Mouse (Mus musculus) heart, embryonic 12.5 days (tissue): Measurements from ENCODE around the gene Rabggta. TPM values are rescaled to one million over a fixed set of nuclear protein-coding genes. Genes with fewer than 3 reads are reported as not detected.

Source experiments
- ATAC-seq: fragments of 200-750 bp; cut with Nextera tagmentation; 2 replicates; pipeline ENCODE4 v1.8.0; 2017; ENCODE audit warnings: moderate TSS enrichment, moderate library complexity; ENCODE audit not compliant: insufficient number of reproducible peaks, low FRiP score
- H3K27ac ChIP-seq: fragments of 300-500 bp; sonication (generic); 2 replicates; pipeline ENCODE4 v1.5.1; 2016; ENCODE audit warnings: mild to moderate bottlenecking, moderate library complexity; ENCODE audit not compliant: poor library complexity, severe bottlenecking
- H3K27me3 ChIP-seq: fragments of 300-500 bp; sonication (generic); replicated peaks from 2 replicates; pipeline ENCODE4 v1.6.1; 2016; ENCODE audit warnings: mild to moderate bottlenecking, moderate library complexity
- H3K36me3 ChIP-seq: fragments of 300-500 bp; sonication (generic); 2 replicates; pipeline ENCODE4 v1.6.1; 2016; ENCODE audit warnings: mild to moderate bottlenecking, moderate library complexity
- H3K4me1 ChIP-seq: fragments of 300-500 bp; sonication (generic); replicated peaks from 2 replicates; pipeline ENCODE4 v1.6.1; 2016; ENCODE audit warnings: mild to moderate bottlenecking
- H3K4me2 ChIP-seq: fragments of 300-500 bp; sonication (generic); 2 replicates; pipeline ENCODE4 v1.6.1; 2016; ENCODE audit warnings: mild to moderate bottlenecking, moderate library complexity
- H3K4me3 ChIP-seq: fragments of 300-500 bp; sonication (generic); 2 replicates; pipeline ENCODE4 v1.5.1; 2016; ENCODE audit warnings: mild to moderate bottlenecking
- H3K9ac ChIP-seq: fragments of 300-500 bp; sonication (generic); 2 replicates; pipeline ENCODE4 v1.6.1; 2016; ENCODE audit warnings: mild to moderate bottlenecking, moderate library complexity
- H3K9me3 ChIP-seq: fragments of 300-500 bp; sonication (generic); replicated peaks from 2 replicates; pipeline ENCODE4 v1.6.1; 2016; ENCODE audit warnings: mild to moderate bottlenecking, moderate library complexity
- WGBS: fragments of 180-500 bp; shearing (Covaris S2); methylation state at CpG from one replicate; pipeline ENCODE4 v1.1.7; 2016; 5-methylcytosine and 5-hydroxymethylcytosine counted together
- polyA plus RNA-seq: library from polyadenylated mRNA; unstranded; fragments of >200 nt; fragmentation: Nextera tagmentation; extraction: Ambion mirVana; gene quantifications from 2 replicates; pipeline ENCODE4 v1.2.1, GENCODE M21; 2016

Gene Rabggta
- polyA plus RNA-seq, 1 experiment from 2014 or later: 24.4 TPM

DNA sequence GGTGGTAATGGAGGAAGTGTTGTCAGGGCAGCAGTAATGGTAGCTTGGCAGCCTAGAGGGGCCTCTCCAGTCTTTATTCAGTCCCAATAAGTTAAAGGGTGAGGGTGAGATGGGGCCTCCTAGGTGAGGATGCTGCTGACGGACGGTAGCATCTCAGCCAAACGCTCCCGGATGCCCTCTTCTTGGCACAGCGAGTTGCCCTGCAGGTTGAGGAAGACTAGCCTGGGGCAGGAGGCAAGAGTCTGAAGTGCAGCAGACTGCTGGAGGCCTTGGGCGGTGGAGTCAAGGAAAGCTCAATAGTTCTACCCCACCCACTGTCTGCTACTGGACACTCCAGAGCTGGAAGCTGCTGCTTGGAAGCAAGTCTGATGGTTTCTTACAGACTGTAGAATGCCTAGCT, 5.8 kb downstream of the Rabggta start:
- H3K9ac ChIP-seq: no peak overlapping the region
- 95% methylated on average over 6 of the region's 6 CpGs for WGBS
- peaks cover 10% of the 10 kb centered on the region; the same call in 1 of the 2 replicates for H3K4me1 ChIP-seq
- no peaks in the 10 kb centered on the region for H3K9me3 ChIP-seq
- H3K36me3 ChIP-seq: peaks cover 42% of the 10 kb centered on the region
- no peak for ATAC-seq
- no peak overlapping the region for H3K27ac ChIP-seq
- H3K4me3 ChIP-seq: no peak overlapping the region
- H3K27me3 ChIP-seq: peaks cover 35% of the 10 kb centered on the region
- H3K4me2 ChIP-seq: no peak overlapping the region

- Histone ChIP-seq H3K4me1 (peaks cover 10% of the 10 kb centered on the region; the same call in 1 of the 2 replicates), H3K9me3 (no peaks in the 10 kb centered on the region), H3K27me3 (peaks cover 44% of the 10 kb centered on the region), H3K4me2 (no peak overlapping the region), H3K4me3 (no peak overlapping the region), H3K36me3 (peaks cover 37% of the 10 kb centered on the region), H3K9ac (no peak overlapping the region), H3K27ac (no peak overlapping the region)
- WGBS: 37% methylated on average over 6 of the region's 6 CpGs
- no peak for ATAC-seq
These were observed 7.2 kb downstream of the Rabggta start for GRCm38 (mm10) chr14:55714893-55715292.

- peak within 1 kb of the TSS; percentile 60 for H3K4me2 ChIP-seq
- H3K4me3 ChIP-seq: peak within 1 kb of the TSS; percentile 24
- H3K27ac ChIP-seq: no peak within 1 kb of the TSS
- H3K27me3 ChIP-seq: peaks cover 44% of the 10 kb centered on the region
- peaks cover 26% of the 10 kb centered on the region for H3K36me3 ChIP-seq
- H3K9me3 ChIP-seq: no peaks in the 10 kb centered on the region
- 14% methylated on average over 4 of the region's 4 CpGs for WGBS
- ATAC-seq: no peak
- no peak within 1 kb of the TSS for H3K9ac ChIP-seq
- H3K4me1 ChIP-seq: peaks cover 10% of the 10 kb centered on the region; the same call in 1 of the 2 replicates
These were observed 8.3 kb downstream of the Rabggta start, which contains the start of gene Tgm1 for GRCm38 (mm10) chr14:55713729-55714122. TSS of gene Tgm1 (minus strand) at chr14:55713926.

DNA sequence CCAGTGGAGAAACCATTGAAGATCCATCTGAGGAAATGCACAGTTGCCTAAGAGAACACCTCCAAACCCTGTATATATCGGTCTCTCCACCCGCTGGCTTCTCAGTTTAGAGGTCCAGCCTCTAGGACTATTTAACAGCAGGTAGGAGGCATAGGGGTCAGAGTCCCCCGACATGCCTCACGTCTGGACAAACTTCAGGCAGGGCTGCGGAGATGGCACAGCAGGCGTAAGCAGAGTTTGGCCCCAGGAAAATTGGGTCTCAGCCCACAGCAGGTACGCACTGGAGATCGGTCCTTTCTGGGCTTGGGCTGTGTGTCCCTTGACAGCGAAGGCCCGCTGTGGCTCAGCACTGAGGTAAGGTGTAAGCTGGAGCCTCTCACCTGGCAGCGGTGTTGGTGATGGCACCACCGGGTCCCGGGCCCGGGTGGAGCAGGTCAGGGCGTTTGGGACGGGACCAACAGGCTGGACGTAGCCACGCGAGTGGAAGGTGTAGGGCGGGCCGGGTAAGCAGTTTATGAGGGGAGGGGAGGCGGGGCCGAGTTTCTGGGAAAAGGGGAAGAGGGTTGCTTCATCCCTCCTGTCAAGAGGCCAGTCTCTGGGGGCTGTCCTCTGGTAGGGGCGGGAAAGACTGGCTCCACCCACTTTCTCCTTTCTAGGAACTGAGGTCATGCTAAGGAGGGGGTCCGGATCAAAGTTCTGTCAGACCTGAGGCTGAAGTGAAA, 8.9 kb downstream of the Rabggta start:
- Histone ChIP-seq H3K9me3 (no peaks in the 10 kb centered on the region), H3K4me3 (peak overlapping the region; percentile 24), H3K27me3 (peaks cover 44% of the 10 kb centered on the region), H3K4me1 (peaks cover 10% of the 10 kb centered on the region; the same call in 1 of the 2 replicates), H3K36me3 (peaks cover 20% of the 10 kb centered on the region), H3K27ac (no peak overlapping the region), H3K4me2 (peak overlapping the region; percentile 60), H3K9ac (no peak overlapping the region)
- ATAC-seq: peak; percentile 33; the same call in 1 of the 2 replicates
- 13% methylated on average over 25 of the region's 25 CpGs for WGBS

DNA sequence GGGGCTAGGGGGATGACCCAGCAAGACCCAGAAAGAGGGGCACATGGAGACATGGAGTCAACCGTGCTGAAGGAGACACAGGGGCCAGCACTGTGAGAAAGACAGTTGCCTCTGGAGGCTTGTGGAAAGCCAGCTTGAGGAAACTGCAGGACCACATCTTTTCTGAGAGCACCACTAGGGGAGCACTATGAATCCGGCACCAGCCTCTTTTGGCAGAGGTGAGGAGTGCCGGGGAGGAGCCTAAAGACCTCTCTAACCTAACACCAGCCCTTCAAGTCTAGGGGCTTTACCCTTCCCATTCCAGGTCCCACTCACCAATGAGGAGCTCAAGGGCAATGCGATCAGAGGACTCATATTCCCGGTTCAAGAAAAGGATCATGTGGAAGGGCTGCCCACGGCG, 10.3 kb downstream of the Rabggta start:
- H3K4me3 ChIP-seq: no peak overlapping the region
- H3K9me3 ChIP-seq: no peaks in the 10 kb centered on the region
- no peak overlapping the region for H3K4me2 ChIP-seq
- ATAC-seq: no peak
- peaks cover 10% of the 10 kb centered on the region; the same call in 1 of the 2 replicates for H3K4me1 ChIP-seq
- peaks cover 44% of the 10 kb centered on the region for H3K27me3 ChIP-seq
- no peak overlapping the region for H3K27ac ChIP-seq
- peaks cover 8% of the 10 kb centered on the region; the same call in 1 of the 2 replicates for H3K36me3 ChIP-seq
- 70% methylated on average over 7 of the region's 7 CpGs for WGBS
- no peak overlapping the region for H3K9ac ChIP-seq

DNA sequence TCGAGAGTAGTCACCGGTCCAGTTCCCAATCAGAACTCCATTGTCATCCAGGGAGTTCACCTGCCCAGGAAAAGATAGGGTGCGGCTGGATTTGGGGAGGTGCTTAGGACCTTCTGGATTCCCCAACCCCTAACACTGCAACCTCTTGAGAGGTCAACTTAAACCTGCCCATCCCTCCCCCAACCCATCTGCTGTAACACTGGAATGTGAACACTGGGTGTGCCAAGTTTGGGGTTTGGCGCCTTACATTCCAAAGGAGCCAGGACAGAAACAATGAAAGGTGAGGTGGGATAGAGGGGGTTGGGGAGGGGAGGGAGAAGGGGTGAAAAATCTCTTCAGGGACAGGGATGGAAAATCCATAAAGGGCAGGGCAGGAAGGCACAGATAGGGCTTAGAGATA, 12.6 kb downstream of the Rabggta start:
- H3K9ac ChIP-seq: no peak overlapping the region
- no peaks in the 10 kb centered on the region for H3K9me3 ChIP-seq
- 76% methylated on average over 4 of the region's 4 CpGs for WGBS
- H3K27ac ChIP-seq: no peak overlapping the region
- no peak for ATAC-seq
- H3K36me3 ChIP-seq: no peaks in the 10 kb centered on the region
- H3K4me3 ChIP-seq: no peak overlapping the region
- H3K27me3 ChIP-seq: peaks cover 38% of the 10 kb centered on the region
- peaks cover 10% of the 10 kb centered on the region; the same call in 1 of the 2 replicates for H3K4me1 ChIP-seq
- H3K4me2 ChIP-seq: no peak overlapping the region

DNA sequence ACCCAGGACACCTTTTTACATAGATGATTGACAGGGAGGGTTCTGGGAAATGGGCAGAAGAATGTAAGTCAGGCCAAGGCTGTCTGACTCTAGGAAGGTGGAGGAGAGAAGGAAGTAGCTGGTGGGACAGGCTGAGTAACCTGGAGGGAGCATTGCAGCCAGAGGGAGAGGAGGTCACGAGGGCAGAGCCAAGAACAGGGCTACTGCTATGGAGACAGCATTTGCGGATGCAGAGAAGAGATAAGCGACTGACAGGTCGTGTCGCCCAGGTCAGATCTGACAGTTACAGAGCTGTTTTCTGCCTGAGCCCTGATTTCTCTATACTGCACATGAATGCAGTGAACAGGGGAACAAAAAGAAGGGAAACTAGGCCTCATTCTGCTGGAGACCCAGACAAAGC, 14.7 kb downstream of the Rabggta start:
- no peak overlapping the region for H3K27ac ChIP-seq
- H3K36me3 ChIP-seq: no peaks in the 10 kb centered on the region
- H3K4me3 ChIP-seq: no peak overlapping the region
- no peaks in the 10 kb centered on the region for H3K9me3 ChIP-seq
- 58% methylated on average over 5 of the region's 5 CpGs for WGBS
- ATAC-seq: no peak
- H3K4me1 ChIP-seq: no peaks in the 10 kb centered on the region
- no peak overlapping the region for H3K4me2 ChIP-seq
- no peak overlapping the region for H3K9ac ChIP-seq
- peaks cover 23% of the 10 kb centered on the region for H3K27me3 ChIP-seq

GRCm38 (mm10) chr14:55706051-55706600, 15.9 kb downstream of the Rabggta start:
- no peak overlapping the region for H3K4me3 ChIP-seq
- H3K36me3 ChIP-seq: no peaks in the 10 kb centered on the region
- H3K27me3 ChIP-seq: peaks cover 14% of the 10 kb centered on the region
- H3K9ac ChIP-seq: no peak overlapping the region
- no peak overlapping the region for H3K27ac ChIP-seq
- no peaks in the 10 kb centered on the region for H3K4me1 ChIP-seq
- H3K4me2 ChIP-seq: no peak overlapping the region
- H3K9me3 ChIP-seq: no peaks in the 10 kb centered on the region
- ATAC-seq: no peak
- 80% methylated on average over 8 of the region's 8 CpGs for WGBS

- no peak overlapping the region for H3K27ac ChIP-seq
- H3K4me3 ChIP-seq: no peak overlapping the region
- H3K9ac ChIP-seq: no peak overlapping the region
- H3K36me3 ChIP-seq: no peaks in the 10 kb centered on the region
- no peak for ATAC-seq
- WGBS: 58% methylated on average over 6 of the region's 6 CpGs
- H3K4me2 ChIP-seq: no peak overlapping the region
- H3K4me1 ChIP-seq: no peaks in the 10 kb centered on the region
- no peaks in the 10 kb centered on the region for H3K9me3 ChIP-seq
- peaks cover 14% of the 10 kb centered on the region; the same call in 1 of the 2 replicates for H3K27me3 ChIP-seq
These were observed 19.3 kb downstream of the Rabggta start for GRCm38 (mm10) chr14:55702761-55703160.

DNA sequence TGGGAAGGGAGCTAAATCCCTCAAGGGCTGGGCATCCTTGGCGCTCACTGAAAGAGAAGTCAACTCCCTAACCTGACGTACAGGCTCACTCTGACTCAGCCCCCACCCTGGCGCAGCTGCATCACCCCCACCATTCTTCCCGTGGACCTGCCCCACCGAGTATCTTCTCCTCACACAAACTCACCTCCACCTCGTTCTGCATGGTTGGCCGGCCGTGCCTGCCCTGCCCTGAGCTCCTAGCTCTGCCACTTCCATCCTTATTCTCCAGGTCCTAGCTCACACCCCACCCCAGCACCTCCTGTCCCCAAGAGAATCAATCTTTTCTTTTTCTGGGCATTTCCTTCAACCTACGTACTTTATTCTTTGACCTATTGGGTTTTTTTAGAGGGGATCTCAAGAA, 20.9 kb downstream of the Rabggta start:
- Histone ChIP-seq H3K4me2 (no peak overlapping the region), H3K27ac (no peak overlapping the region), H3K4me1 (no peaks in the 10 kb centered on the region), H3K4me3 (no peak overlapping the region), H3K36me3 (no peaks in the 10 kb centered on the region), H3K27me3 (peaks cover 14% of the 10 kb centered on the region; the same call in 1 of the 2 replicates), H3K9ac (no peak overlapping the region), H3K9me3 (peaks cover 4% of the 10 kb centered on the region; the same call in 1 of the 2 replicates)
- no peak for ATAC-seq
- WGBS: 56% methylated on average over 9 of the region's 9 CpGs

GRCm38 (mm10) chr14:55697226-55697625, 24.8 kb downstream of the Rabggta start:
- H3K27ac ChIP-seq: no peak overlapping the region
- ATAC-seq: no peak
- H3K9ac ChIP-seq: no peak overlapping the region
- no peaks in the 10 kb centered on the region for H3K4me1 ChIP-seq
- H3K4me3 ChIP-seq: no peak overlapping the region
- H3K9me3 ChIP-seq: peaks cover 7% of the 10 kb centered on the region
- peaks cover 10% of the 10 kb centered on the region; the same call in 1 of the 2 replicates for H3K27me3 ChIP-seq
- 63% methylated on average over 4 of the region's 4 CpGs for WGBS
- H3K36me3 ChIP-seq: no peaks in the 10 kb centered on the region
- no peak overlapping the region for H3K4me2 ChIP-seq
